Mouse (Mus musculus) heart, adult 11 months (tissue): Measurements from ENCODE around the gene Atp5e.

Source experiments
- DNase-seq: peaks from one replicate; pipeline ENCODE4 v3.0.0; 2022

Atp5e gene

GRCm38 (mm10) chr2:174446492-174446891 lies 17.4 kb downstream of the Atp5e start:
- DNase-seq, result no peak

- no peak for DNase-seq
These were observed 18.9 kb downstream of the Atp5e start for GRCm38 (mm10) chr2:174445018-174445417.

- DNase-seq, result no peak
These were observed 19.5 kb downstream of the Atp5e start for GRCm38 (mm10) chr2:174444359-174444758.

- peak; percentile 88 for DNase-seq
These were observed 20.9 kb downstream of the Atp5e start for GRCm38 (mm10) chr2:174443046-174443445.

GRCm38 (mm10) chr2:174442460-174442859 lies 21.4 kb downstream of the Atp5e start:
- peak; percentile 90 for DNase-seq

- no peak for DNase-seq
These were observed 22.0 kb downstream of the Atp5e start for GRCm38 (mm10) chr2:174441898-174442297.

- peak; percentile 91 for DNase-seq
These were observed 23.9 kb downstream of the Atp5e start for GRCm38 (mm10) chr2:174439961-174440360.

GRCm38 (mm10) chr2:174439450-174439838 lies 24.5 kb downstream of the Atp5e start:
- peak; percentile 95 for DNase-seq

- peak; percentile 99 for DNase-seq
These were observed 25.0 kb downstream of the Atp5e start, which contains the start of gene Ctsz for GRCm38 (mm10) chr2:174438737-174439449. TSS of gene Ctsz (minus strand) at chr2:174439039.

GRCm38 (mm10) chr2:174438181-174438580 lies 25.7 kb downstream of the Atp5e start:
- peak; percentile 92 for DNase-seq

- peak; percentile 97 for DNase-seq
These were observed 26.3 kb downstream of the Atp5e start for GRCm38 (mm10) chr2:174437697-174437982.

GRCm38 (mm10) chr2:174436916-174437696 lies 26.8 kb downstream of the Atp5e start:
- peak; percentile 86 for DNase-seq

GRCm38 (mm10) chr2:174436076-174436701 lies 27.7 kb downstream of the Atp5e start:
- peak; percentile 96 for DNase-seq

- DNase-seq, result peak; percentile 83
These were observed 29.0 kb downstream of the Atp5e start for GRCm38 (mm10) chr2:174434943-174435342.

GRCm38 (mm10) chr2:174428996-174429591 lies 34.8 kb downstream of the Atp5e start:
- DNase-seq, result no peak

- peak; percentile 81 for DNase-seq
These were observed 35.6 kb downstream of the Atp5e start for GRCm38 (mm10) chr2:174428076-174428835.

- peak; percentile 87 for DNase-seq
These were observed 37.0 kb downstream of the Atp5e start for GRCm38 (mm10) chr2:174426856-174427255.

GRCm38 (mm10) chr2:174424301-174425085 lies 39.4 kb downstream of the Atp5e start:
- DNase-seq, result peak; percentile 87

- DNase-seq, result peak; percentile 76
These were observed 42.8 kb downstream of the Atp5e start for GRCm38 (mm10) chr2:174421107-174421506.

GRCm38 (mm10) chr2:174415731-174416310 lies 48.1 kb downstream of the Atp5e start, which contains the start of gene Nelfcd:
TSS of gene Nelfcd (plus strand) at chr2:174415804.
- DNase-seq, result peak; percentile 99
